Mouse (Mus musculus) small intestine, adult 2 months (tissue): ENCODE data around the gene Yipf3.

ENCODE experiments used
- CTCF ChIP-seq: fragments of 200-500 bp; IDR thresholded peaks from 2 replicates; pipeline ENCODE4 v1.5.1; 2012; ENCODE audit warnings: low read depth, mild to moderate bottlenecking, control low read depth, inconsistent platforms, low read length, moderate library complexity, mixed read lengths; ENCODE audit not compliant: insufficient replicate concordance, insufficient read length; ENCODE audit errors: extremely low read depth
- POLR2A ChIP-seq: fragments of 200-500 bp; IDR thresholded peaks from 2 replicates; pipeline ENCODE4 v1.6.1; 2012; ENCODE audit warnings: low read depth, mild to moderate bottlenecking, control low read depth, inconsistent platforms, low read length, moderate library complexity

DNA sequence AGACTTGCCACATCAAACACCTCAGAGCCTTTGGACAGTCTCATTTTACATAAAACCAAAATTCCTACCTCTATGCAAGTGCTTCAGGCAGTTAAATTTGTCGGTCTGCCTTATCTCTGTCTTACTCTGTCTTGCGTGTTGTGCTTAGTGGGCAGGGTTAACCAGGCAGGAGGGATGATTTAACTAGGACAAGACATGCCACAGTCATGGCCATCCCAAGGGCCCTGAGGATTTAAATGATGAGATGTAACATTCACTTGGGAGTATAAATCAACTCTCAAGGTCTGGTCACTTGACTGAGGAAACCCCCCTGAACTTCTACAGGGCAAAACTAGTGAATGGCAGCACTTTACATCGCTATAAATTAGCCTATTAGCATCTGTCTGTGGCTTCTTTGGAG lies 26.3 kb upstream of the Yipf3 start:
- TF ChIP-seq CTCF (no peak), POLR2A (no peak)
